ENCODE assay signal across 10 mouse cellular contexts in the genomic region with DNA sequence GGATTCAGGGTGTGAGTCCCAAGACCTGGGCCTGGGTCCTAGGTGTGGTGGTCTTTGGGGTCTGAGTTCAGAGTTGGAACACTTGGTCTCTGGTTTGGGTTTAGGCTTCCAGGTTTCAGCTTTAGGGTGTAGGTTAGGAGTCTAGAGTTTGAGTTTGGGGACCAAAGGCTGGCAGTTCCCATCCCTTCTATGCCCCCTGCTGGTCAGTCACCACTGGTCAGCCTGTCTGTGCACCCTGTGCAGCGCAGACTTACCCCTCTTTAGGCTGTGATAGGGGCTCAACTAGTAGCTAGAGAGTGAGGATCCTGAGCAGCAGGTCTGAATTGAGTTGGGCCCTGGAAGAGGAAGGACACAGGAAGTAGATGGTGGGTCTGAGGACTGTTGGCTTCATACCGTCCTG. TPM values are rescaled to one million over a fixed set of nuclear protein-coding genes. Genes with fewer than 3 reads are reported as not detected.
DNase-seq lines count a peak whose midpoint lies in the region; ATAC-seq and TF ChIP-seq lines count a peak whose summit lies in the region.
"Had no signal": no experiment of that assay in that cellular context is flagged by ENCODE, and none has a peak within 500 bp of the region (broad histone marks: within the 10 kb centered on the region; RNA-seq: fewer than 3 reads in every experiment).

No protein-coding gene starts in this region.

- no peaks in the 10 kb centered on the region for H3K36me3 ChIP-seq in embryonic facial prominence, embryonic 11.5 days (replicated peaks; ENCODE audit: control insufficient read depth, insufficient read depth, low read depth, low read length)
- no peaks in the 10 kb centered on the region for H3K36me3 ChIP-seq in liver, embryonic 14.5 days (replicated peaks; ENCODE audit: control insufficient read depth, insufficient read depth, low read depth)

- DNase-seq in left cerebral cortex, postnatal 25 days (ENCODE audit: low spot score in 2 of 2): peak; percentile 23 to 40
- DNase-seq in left cerebral cortex, postnatal 36 days (ENCODE audit: low spot score in 2 of 2): no peak
- DNase-seq in T-cell, adult 2 months (ENCODE audit: low spot score): peak; percentile 7
- DNase-seq in embryonic facial prominence, embryonic 11.5 days (ENCODE audit: low spot score): peak; percentile 70
- peak; percentile 83 for DNase-seq in kidney, adult 9 months
- DNase-seq in liver, embryonic 14.5 days (ENCODE audit: low read depth in 3 of 3, low spot score in 3 of 3): no peak
- DNase-seq in right cerebral cortex, postnatal 4 days: peak; percentile 35

- intact Hi-C loops in left cerebral cortex, postnatal 25 days (cut with DNase I): loop anchor here (2.0 kb wide), 1 partner anchor 42 kb away; no protein-coding TSS in a partner anchor
- intact Hi-C loops in left cerebral cortex, postnatal 36 days (cut with DNase I): loop anchor here (1.0 kb wide), 1 partner anchor 43 kb away; no protein-coding TSS in a partner anchor

- TF ChIP-seq CTCF in liver, embryonic 14.5 days (IDR thresholded peaks at IDR 0.05; ENCODE audit: low read depth): peak; percentile 82

- no peaks in the 10 kb centered on the region; the same call in 1 of the 2 replicates for H3K4me1 ChIP-seq in embryonic facial prominence, embryonic 11.5 days (ENCODE audit: control insufficient read depth, insufficient read depth, low read length)
- H3K4me1 ChIP-seq in liver, embryonic 14.5 days (replicated peaks; ENCODE audit: control insufficient read depth in 2 of 2, insufficient read depth in 2 of 2, low read length in 1 of 2): no peaks in the 10 kb centered on the region

- ATAC-seq in embryonic facial prominence, embryonic 11.5 days (replicated peaks; ENCODE audit: insufficient number of reproducible peaks, low FRiP score, low TSS enrichment, low read depth): no peak
- no peak for ATAC-seq in liver, embryonic 14.5 days (ENCODE audit: insufficient read depth)
- no peak for ATAC-seq in cerebellum, adult (ENCODE audit: insufficient number of reproducible peaks, low FRiP score, low TSS enrichment)

- no peak for TF ChIP-seq EP300 in liver, embryonic 14.5 days (IDR thresholded peaks at IDR 0.05; ENCODE audit: low read depth)

- no peak overlapping the region for H3K27ac ChIP-seq in embryonic facial prominence, embryonic 11.5 days (replicated peaks; ENCODE audit: low read depth, low read length)
- H3K27ac ChIP-seq in liver, embryonic 14.5 days: no peak overlapping the region

- no peaks in the 10 kb centered on the region for H3K27me3 ChIP-seq in embryonic facial prominence, embryonic 11.5 days (ENCODE audit: control insufficient read depth, insufficient read depth, low read length)
- H3K27me3 ChIP-seq in liver, embryonic 14.5 days (ENCODE audit: control insufficient read depth, insufficient read depth, low read length): no peaks in the 10 kb centered on the region

- H3K9me3 ChIP-seq in embryonic facial prominence, embryonic 11.5 days (replicated peaks; ENCODE audit: control insufficient read depth, low read length): no peaks in the 10 kb centered on the region
- no peaks in the 10 kb centered on the region for H3K9me3 ChIP-seq in liver, embryonic 14.5 days (ENCODE audit: control insufficient read depth, low read length)

- WGBS in embryonic facial prominence, embryonic 11.5 days: 37% methylated on average over 2 of the region's 2 CpGs
- 59% methylated on average over 2 of the region's 2 CpGs for WGBS in liver, embryonic 14.5 days (ENCODE audit: insufficient replicate concordance)

- no peak overlapping the region for H3K9ac ChIP-seq in embryonic facial prominence, embryonic 11.5 days (replicated peaks; ENCODE audit: low read length)
- H3K9ac ChIP-seq in liver, embryonic 14.5 days (replicated peaks): no peak overlapping the region

- H3K4me3 ChIP-seq in embryonic facial prominence, embryonic 11.5 days (ENCODE audit: low read depth, low read length): no peak overlapping the region
- no peak overlapping the region for H3K4me3 ChIP-seq in liver, embryonic 14.5 days (ENCODE audit: insufficient read depth in 1 of 2, low read depth in 2 of 2, low read length in 2 of 2)

- no peak overlapping the region for H3K4me2 ChIP-seq in embryonic facial prominence, embryonic 11.5 days (ENCODE audit: low read depth, low read length)
- no peak overlapping the region for H3K4me2 ChIP-seq in liver, embryonic 14.5 days (ENCODE audit: low read depth)

RNA-seq across cellular contexts. Expression of a gene that starts 12.3 kb away (rescaled TPM):
- 1 to 10 TPM; 5.5 to 5.9 TPM for total RNA-seq in left cerebral cortex, postnatal 25 days (2021)
- 1 to 10 TPM; 4.6 to 7.1 TPM for total RNA-seq in left cerebral cortex, postnatal 36 days (2021)
- polyA plus RNA-seq in embryonic facial prominence, embryonic 11.5 days (2014; fragmentation: Nextera tagmentation; extraction: Ambion mirVana): 37.8 and 39.8 TPM in 2 replicates
- 3.4 and 3.8 TPM in 2 replicates for polyA plus RNA-seq in liver, embryonic 14.5 days (2012; rRNA removed)
- polyA plus RNA-seq in liver, embryonic 14.5 days (2014; fragmentation: Nextera tagmentation; extraction: Ambion mirVana): 2.0 and 2.4 TPM in 2 replicates

RNA-seq across cellular contexts. Expression of a gene that starts 17.6 kb away (rescaled TPM):
- not detected for total RNA-seq in left cerebral cortex, postnatal 25 days (2021)
- total RNA-seq in left cerebral cortex, postnatal 36 days (2021): under 1 TPM in 1 of 2 experiments, not detected in 1; 0.59 TPM
- 2.8 and 14.9 TPM in 2 replicates for polyA plus RNA-seq in embryonic facial prominence, embryonic 11.5 days (2014; fragmentation: Nextera tagmentation; extraction: Ambion mirVana)
- polyA plus RNA-seq in liver, embryonic 14.5 days (2012; rRNA removed): 0.10 TPM in 1 of 2 replicates, not detected in the other
- 0.18 TPM in 1 of 2 replicates, not detected in the other for polyA plus RNA-seq in liver, embryonic 14.5 days (2014; fragmentation: Nextera tagmentation; extraction: Ambion mirVana)

RNA-seq across cellular contexts. Expression of a gene that starts 38.7 kb away (rescaled TPM):
- not detected for total RNA-seq in left cerebral cortex, postnatal 25 days (2021)
- total RNA-seq in left cerebral cortex, postnatal 36 days (2021): not detected
- not detected in 2 replicates for polyA plus RNA-seq in embryonic facial prominence, embryonic 11.5 days (2014; fragmentation: Nextera tagmentation; extraction: Ambion mirVana)
- polyA plus RNA-seq in liver, embryonic 14.5 days (2012; rRNA removed): 0.02 TPM in 1 of 2 replicates, not detected in the other
- polyA plus RNA-seq in liver, embryonic 14.5 days (2014; fragmentation: Nextera tagmentation; extraction: Ambion mirVana): not detected in 2 replicates
- total RNA-seq: layer of hippocampus, postnatal 25 days had no signal

RNA-seq across cellular contexts. Expression of a gene that starts 54.5 kb away (rescaled TPM):
- total RNA-seq in left cerebral cortex, postnatal 25 days (2021): not detected
- total RNA-seq in left cerebral cortex, postnatal 36 days (2021): not detected
- not detected in 2 replicates for polyA plus RNA-seq in embryonic facial prominence, embryonic 11.5 days (2014; fragmentation: Nextera tagmentation; extraction: Ambion mirVana)
- polyA plus RNA-seq in liver, embryonic 14.5 days (2012; rRNA removed): not detected in 2 replicates
- polyA plus RNA-seq in liver, embryonic 14.5 days (2014; fragmentation: Nextera tagmentation; extraction: Ambion mirVana): not detected in 2 replicates
- total RNA-seq: layer of hippocampus, postnatal 25 days had no signal
- polyA plus RNA-seq: stomach, embryonic 14.5 days had no signal

Comparison
In these comparisons a context has a peak if more than half of its experiments do, and no peak if none do; other contexts are left out.
1. DNase-seq: peak in left cerebral cortex, postnatal 25 days (2 of 2), T-cell, adult 2 months (single experiment), embryonic facial prominence, embryonic 11.5 days (single experiment), kidney, adult 9 months (single experiment) and right cerebral cortex, postnatal 4 days (single experiment); none in left cerebral cortex, postnatal 36 days (0 of 2) and liver, embryonic 14.5 days (0 of 3).